Mouse (Mus musculus) bone marrow macrophage, adult 2 months (primary cell): ENCODE results near the gene Thumpd1. TPM values are rescaled to one million over a fixed set of nuclear protein-coding genes. Genes with fewer than 3 reads are reported as not detected.
"Not testable (repeated sequence)": the region's sequence is repeated elsewhere in the genome, so short reads cannot be mapped to it uniquely, and the experiment has no call there.

Source experiments
- H3K27ac ChIP-seq: 2 replicates; pipeline ENCODE4 v1.5.1; 2012; ENCODE audit warnings: low read depth, low read length; ENCODE audit not compliant: insufficient read depth
- H3K4me1 ChIP-seq: 2 replicates; pipeline ENCODE4 v1.6.1; 2012; ENCODE audit warnings: low read length; ENCODE audit not compliant: control insufficient read depth, insufficient read depth
- H3K4me3 ChIP-seq: 2 replicates; pipeline ENCODE4 v1.5.1; 2012; ENCODE audit warnings: mild to moderate bottlenecking, low read length, moderate library complexity; ENCODE audit not compliant: insufficient read depth
- CTCF ChIP-seq: IDR thresholded peaks from 2 replicates; pipeline ENCODE4 v1.5.1; 2012; ENCODE audit warnings: low read depth, mild to moderate bottlenecking, low read length, moderate library complexity
- POLR2A ChIP-seq: IDR thresholded peaks from 2 replicates; pipeline ENCODE4 v1.6.1; 2012; ENCODE audit warnings: mild to moderate bottlenecking, low read depth, low read length, borderline replicate concordance
- polyA plus RNA-seq: library from polyadenylated mRNA; stranded (reverse); fragments of >200 nt; gene quantifications from 2 replicates; pipeline ENCODE4 v1.2.4, GENCODE M21; 2012; ENCODE audit not compliant: missing spikeins, insufficient read depth, insufficient read length

The Thumpd1 gene
- 22.0 and 24.1 TPM in 2 replicates for polyA plus RNA-seq

DNA sequence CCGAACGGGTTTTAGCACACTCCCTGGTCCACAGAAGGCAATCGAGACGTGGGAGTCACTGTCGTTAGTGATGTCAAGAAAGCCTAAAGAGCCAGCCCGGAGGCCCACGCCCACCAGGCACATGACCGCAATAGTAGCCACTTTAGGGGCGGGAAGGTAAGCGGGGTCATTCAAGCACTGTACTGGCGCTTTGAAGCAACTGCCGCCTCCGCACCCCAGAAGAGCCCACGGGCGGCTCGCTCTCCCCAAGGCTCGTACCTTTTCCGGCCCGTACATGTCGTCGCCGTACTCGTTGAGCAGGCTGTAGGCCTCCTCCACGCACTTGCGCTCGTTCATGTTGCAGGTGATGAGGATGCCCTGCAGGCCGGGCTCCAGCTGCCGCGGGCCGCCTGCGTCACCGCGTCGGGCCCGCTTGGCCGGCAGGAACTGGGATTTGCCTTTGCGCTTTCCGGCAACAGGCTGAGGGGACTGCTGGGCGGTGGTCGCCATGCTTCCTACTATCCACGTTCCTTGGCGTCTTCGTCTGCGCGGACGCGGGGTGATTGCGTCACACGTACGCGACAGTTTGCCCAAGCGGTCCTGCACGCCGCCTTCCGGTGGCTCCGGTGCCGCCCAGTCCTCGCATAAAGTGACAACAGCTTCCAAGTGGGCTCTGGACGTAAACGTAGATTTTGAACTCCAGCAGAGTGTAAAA, at the start of gene Thumpd1:
Gene Thumpd1, minus strand, starts transcription at position 546 of the 694 bp plus-strand sequence.
- peaks cover 3% of the 10 kb centered on the region for H3K4me1 ChIP-seq
- peak within 1 kb of the TSS; percentile 14; the same call in 1 of the 2 replicates for H3K27ac ChIP-seq
- peak within 1 kb of the TSS; percentile 84 for H3K4me3 ChIP-seq
- TF ChIP-seq POLR2A (no peak), CTCF (no peak)

DNA sequence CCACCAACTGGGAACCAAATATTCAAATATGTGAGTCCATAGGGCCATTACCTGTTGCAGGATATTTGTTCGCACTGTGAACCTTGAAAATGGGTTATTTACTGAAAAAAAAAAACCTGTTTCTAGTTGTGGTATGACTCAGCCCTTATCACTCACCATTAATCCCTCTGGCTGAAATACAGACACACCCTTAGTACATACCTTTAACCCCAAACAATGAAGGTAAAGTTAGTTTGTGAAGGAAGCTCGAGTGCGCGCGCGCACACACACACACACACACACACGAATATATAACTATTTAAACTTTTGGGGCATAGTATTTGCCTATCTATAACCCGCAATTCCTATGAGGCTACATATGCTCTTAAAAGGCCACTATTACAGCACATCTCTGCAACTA, 49.3 kb upstream of the Thumpd1 start:
- H3K4me1 ChIP-seq, result no peaks in the 10 kb centered on the region
- no peak overlapping the region for H3K27ac ChIP-seq
- TF ChIP-seq POLR2A (no peak), CTCF (no peak)
- H3K4me3 ChIP-seq, result no peak overlapping the region

DNA sequence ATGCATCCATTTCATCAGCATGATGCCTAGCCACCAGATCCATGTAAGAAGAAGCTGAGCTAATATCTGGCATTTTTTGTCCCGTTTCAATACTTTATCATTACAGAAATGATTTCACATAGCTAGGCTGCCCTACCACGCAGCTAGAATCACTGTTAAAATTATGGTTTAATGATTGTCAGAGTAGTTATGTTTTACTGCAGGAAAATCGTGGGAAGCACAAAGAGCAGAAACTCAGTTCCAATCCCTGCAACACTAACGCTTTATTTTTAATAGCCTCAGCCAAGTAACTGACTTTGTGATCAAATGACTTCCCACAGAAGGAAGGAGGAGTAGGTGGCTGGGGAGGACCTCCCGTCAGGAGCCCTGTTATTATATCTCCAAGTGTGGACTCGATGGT, 46.4 kb upstream of the Thumpd1 start:
- Histone ChIP-seq H3K4me3 (no peak overlapping the region), H3K4me1 (no peaks in the 10 kb centered on the region), H3K27ac (no peak overlapping the region)
- TF ChIP-seq CTCF, result no peak
- TF ChIP-seq POLR2A, result no peak

DNA sequence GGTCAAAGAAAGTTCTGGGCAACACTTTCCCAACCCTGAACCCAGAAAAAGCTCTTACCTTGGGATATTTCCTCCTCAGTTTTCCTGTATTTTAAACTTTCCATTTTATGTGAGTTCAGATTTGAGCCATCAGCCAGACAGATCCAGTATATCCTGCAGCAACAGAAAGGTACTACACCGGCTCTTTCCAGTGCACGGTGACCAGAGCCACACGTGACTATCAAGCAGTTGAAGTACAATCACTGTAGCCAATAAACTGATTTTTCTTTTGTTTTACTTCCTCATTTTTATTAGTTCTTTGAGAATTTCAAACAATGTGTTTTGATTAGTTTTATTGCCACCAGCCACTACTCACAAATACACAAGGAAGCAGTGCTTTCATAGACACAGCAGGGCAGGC, 43.8 kb upstream of the Thumpd1 start:
- no peak overlapping the region for H3K4me3 ChIP-seq
- H3K4me1 ChIP-seq, result no peaks in the 10 kb centered on the region
- H3K27ac ChIP-seq, result no peak overlapping the region

DNA sequence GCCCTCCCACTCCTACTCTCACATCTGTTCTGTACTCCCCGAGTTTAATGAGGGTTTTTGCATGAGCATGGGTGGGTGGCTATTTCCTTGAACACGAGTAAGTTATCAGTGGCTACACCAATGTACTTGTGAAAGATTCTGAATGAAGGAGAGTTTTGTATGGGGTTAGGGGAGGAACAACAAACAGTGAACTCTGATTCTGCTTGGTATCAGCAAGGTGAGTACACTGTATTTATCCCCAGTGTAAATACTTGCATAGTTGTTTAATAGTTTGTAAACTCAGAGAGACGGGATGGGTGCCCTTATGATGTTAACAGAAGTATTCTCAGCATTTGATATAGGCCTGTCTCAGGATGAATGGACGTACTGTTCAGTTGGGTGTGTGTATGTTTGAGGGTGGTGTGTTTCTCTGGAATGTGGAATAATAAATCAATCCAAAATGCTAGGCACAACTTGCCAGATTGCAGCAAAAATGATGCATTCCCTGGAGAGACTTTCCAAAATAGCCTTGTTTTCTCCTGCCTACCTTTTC, 41.6 kb upstream of the Thumpd1 start:
- Histone ChIP-seq H3K27ac (no peak overlapping the region), H3K4me1 (no peaks in the 10 kb centered on the region), H3K4me3 (no peak overlapping the region)
- TF ChIP-seq CTCF (no peak), POLR2A (no peak)

More for the DNA sequence above, 43.8 kb upstream of the Thumpd1 start:
- TF ChIP-seq POLR2A (no peak), CTCF (no peak)

DNA sequence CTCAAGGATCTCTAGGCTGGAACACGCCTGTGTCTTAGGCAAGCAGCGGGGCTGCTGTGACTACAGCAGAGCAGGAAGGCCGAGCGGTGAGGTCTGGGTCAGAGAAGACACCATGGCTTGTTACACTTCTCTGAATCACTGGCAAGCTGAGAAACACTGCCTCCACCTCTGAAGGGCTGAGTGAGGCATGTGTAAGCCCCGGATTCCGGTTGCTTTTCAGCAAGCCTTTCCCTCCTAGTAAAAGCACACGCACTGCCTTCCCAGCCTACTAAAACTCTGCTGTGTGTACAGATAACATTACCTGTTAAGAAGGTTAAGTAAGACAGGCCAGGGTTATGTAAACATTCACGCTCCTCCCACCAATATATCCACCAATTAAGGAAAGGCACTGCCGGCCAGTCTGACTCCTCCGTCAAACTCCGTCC, 39.9 kb upstream of the Thumpd1 start, which contains the start of gene Acsm3:
Gene Acsm3, plus strand, starts transcription at position 397 of the 425 bp plus-strand sequence.
- Histone ChIP-seq H3K27ac (no peak within 1 kb of the TSS), H3K4me1 (no peaks in the 10 kb centered on the region), H3K4me3 (no peak within 1 kb of the TSS)
- no peak for TF ChIP-seq CTCF
- no peak for TF ChIP-seq POLR2A

DNA sequence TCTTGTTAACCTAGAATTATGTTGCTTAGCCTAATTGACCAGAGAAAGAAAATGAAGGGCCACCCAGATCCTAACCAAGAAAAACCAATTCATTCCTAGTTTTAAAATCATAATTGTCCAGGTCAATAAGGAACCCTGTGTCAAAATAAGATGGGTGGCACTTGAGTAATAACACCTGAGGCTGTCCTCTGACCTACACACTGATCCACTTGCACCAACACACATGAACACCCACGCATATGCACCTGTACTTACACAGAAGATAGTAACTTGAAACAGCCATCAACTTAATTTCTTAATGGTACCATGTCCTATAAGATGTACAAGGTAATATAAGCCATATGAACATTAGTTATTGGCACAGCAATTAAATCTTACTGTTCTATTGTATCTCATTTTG, 33.1 kb upstream of the Thumpd1 start:
- Histone ChIP-seq H3K4me3 (no peak overlapping the region), H3K27ac (no peak overlapping the region), H3K4me1 (no peaks in the 10 kb centered on the region)
- TF ChIP-seq CTCF (no peak), POLR2A (no peak)

DNA sequence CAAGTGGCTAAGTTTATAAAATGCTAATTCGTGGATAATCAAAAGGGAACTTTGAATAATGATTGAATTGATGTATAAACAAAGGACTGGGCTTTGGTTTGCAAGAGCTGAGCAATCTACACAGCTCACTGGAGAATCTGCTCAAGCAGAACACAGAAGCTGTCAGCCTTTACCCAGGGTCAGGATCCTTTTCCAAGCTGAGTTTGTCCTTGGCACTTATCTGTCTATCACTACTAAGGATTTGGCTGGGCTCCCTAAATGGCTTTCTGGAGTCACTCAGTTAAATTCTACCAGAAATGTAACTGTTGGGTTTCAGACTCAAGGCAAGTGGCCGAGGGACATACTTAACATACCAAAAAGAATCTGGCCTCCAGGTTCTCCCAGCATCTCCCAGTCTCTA, 29.3 kb upstream of the Thumpd1 start:
- Histone ChIP-seq H3K27ac (no peak overlapping the region), H3K4me3 (no peak overlapping the region), H3K4me1 (no peaks in the 10 kb centered on the region)
- TF ChIP-seq CTCF, result no peak

DNA sequence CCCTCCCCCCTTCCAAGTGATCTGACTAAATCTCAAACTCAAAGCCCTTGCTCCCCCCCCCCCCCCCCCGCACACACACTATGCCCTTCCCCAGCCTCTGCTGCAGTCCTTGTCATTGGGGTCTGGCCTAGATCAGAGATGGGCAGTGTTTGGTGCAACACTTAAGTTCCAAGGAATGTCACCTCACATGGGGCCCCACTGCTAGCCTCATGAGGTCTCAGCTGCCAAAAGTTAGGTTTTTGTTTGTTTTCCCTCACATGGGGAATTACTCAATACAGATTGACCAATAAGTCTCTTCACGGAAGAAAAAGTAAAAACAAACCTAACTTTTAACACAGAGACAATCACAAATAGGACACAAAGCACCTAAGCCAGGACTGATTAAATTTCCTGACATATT, 28.2 kb upstream of the Thumpd1 start:
- no peak overlapping the region for H3K4me3 ChIP-seq
- H3K27ac ChIP-seq, result no peak overlapping the region
- no peaks in the 10 kb centered on the region for H3K4me1 ChIP-seq
- TF ChIP-seq CTCF, result no peak
- no peak for TF ChIP-seq POLR2A

DNA sequence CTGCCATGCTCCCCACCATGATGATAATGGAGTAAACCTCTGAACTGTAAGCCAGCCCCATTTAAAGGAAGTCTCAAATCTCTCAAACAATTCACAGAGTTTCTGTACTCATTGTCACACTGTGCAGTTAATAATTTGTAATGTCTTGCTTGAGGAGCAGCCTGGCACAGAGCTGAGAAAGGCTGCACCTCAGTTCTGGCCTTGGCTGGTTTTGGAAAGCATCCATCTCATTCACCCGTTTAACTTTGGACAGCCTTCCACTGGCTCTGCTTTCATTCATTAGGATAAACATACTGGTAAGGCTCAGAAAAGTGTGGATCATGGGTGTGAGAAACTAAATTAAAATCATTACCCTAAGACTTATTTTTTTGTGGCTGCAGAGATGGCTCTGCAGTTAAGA, 25.3 kb upstream of the Thumpd1 start:
- Histone ChIP-seq H3K4me3 (no peak overlapping the region), H3K27ac (no peak overlapping the region), H3K4me1 (no peaks in the 10 kb centered on the region)
- TF ChIP-seq CTCF, result no peak

DNA sequence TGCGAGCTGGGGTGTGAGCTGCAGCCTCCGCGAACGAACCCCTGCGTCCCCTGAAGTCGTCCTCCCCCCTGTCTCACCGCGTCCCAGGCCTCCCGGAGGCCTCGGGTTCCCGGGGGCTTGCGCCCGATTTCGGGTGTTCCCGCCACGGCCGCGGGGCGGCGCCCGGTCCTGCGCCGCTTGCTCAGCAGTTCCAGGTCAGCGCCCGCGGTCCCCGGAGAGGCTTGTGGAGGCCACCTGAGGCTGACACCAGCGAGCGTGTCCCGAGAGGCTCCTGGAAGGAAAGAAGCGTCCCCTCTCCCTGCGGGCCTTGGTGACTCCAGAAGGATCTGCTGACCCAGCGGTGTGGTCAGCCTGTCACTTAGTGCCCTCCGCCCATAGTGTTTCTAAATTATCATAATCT, 23.7 kb upstream of the Thumpd1 start:
- Histone ChIP-seq H3K4me1 (no peaks in the 10 kb centered on the region), H3K27ac (no peak overlapping the region), H3K4me3 (no peak overlapping the region)
- TF ChIP-seq CTCF (0 out of 2 replicates have a peak, but pooled peaks have one; percentile 7), POLR2A (no peak)

DNA sequence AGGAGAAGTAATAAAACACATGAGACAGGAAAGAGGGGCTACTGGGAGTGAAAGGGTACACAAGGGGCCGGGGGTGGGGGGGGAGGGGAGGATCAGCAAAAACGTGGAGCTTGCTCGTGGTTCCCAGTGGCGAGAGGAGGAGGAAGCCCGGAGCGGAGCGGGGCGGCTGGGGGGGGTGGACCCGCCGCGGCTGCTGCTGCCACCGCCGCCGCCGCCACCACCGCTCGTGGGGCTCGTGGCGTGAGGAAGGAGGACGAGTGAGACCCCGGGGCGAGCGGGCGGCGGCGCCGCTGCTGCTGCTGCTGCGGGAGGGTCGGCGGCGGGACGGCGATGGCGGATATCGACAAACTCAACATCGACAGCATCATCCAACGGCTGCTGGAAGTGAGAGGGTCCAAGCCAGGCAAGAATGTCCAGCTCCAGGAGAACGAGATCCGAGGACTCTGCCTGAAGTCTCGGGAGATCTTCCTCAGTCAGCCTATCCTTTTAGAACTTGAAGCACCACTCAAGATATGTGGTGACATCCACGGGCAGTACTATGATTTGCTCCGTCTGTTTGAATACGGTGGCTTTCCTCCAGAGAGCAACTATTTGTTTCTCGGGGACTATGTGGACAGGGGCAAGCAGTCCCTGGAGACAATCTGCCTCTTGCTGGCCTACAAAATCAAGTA, 19.3 kb upstream of the Thumpd1 start:
- not testable (repeated sequence) for H3K4me1 ChIP-seq, H3K27ac ChIP-seq
- H3K4me3 ChIP-seq, result peak overlapping the region; percentile 8; the same call in 1 of the 2 replicates
